Mouse (Mus musculus) thymus, adult 2 months (tissue): ENCODE results near the gene Slc7a5. TPM values are rescaled to one million over a fixed set of nuclear protein-coding genes. Genes with fewer than 3 reads are reported as not detected.

Experiments
- DNase-seq: peaks from one replicate; pipeline ENCODE4 v3.0.0; 2021
- H3K27ac ChIP-seq: fragments of 200-500 bp; 2 replicates; pipeline ENCODE4 v1.5.1; 2012; ENCODE audit warnings: low read length, control low read depth; ENCODE audit not compliant: control insufficient read depth, insufficient read depth
- H3K27me3 ChIP-seq: fragments of 200-500 bp; 2 replicates; pipeline ENCODE4 v1.6.1; 2012; ENCODE audit warnings: mild to moderate bottlenecking, low read length, moderate library complexity, mixed read lengths; ENCODE audit not compliant: control insufficient read depth, insufficient read depth
- H3K36me3 ChIP-seq: fragments of 200-500 bp; 2 replicates; pipeline ENCODE4 v1.6.1; 2012; ENCODE audit warnings: mild to moderate bottlenecking, low read length, moderate library complexity; ENCODE audit not compliant: control insufficient read depth, insufficient read depth
- H3K4me1 ChIP-seq: fragments of 200-500 bp; replicated peaks from 2 replicates; pipeline ENCODE4 v1.6.1; 2012; ENCODE audit warnings: low read length; ENCODE audit not compliant: control insufficient read depth, insufficient read depth
- H3K4me3 ChIP-seq: fragments of 200-500 bp; 2 replicates; pipeline ENCODE4 v1.5.1; 2012; ENCODE audit warnings: mild to moderate bottlenecking, low read length, control low read depth, moderate library complexity; ENCODE audit not compliant: control insufficient read depth, insufficient read depth
- CTCF ChIP-seq: fragments of 200-500 bp; IDR thresholded peaks from 2 replicates; pipeline ENCODE4 v1.5.1; 2012; ENCODE audit warnings: mild to moderate bottlenecking, control low read depth, low read length, moderate library complexity, borderline replicate concordance; ENCODE audit not compliant: control insufficient read depth, poor library complexity, insufficient read depth; ENCODE audit errors: extremely low read depth
- POLR2A ChIP-seq: fragments of 200-500 bp; IDR thresholded peaks from 2 replicates; pipeline ENCODE4 v1.6.1; 2012; ENCODE audit warnings: mild to moderate bottlenecking, low read length, control low read depth, moderate library complexity; ENCODE audit not compliant: control insufficient read depth, poor library complexity, insufficient read depth; ENCODE audit errors: extremely low read depth
- WGBS: fragments of 180-500 bp; shearing (Covaris S2); methylation state at CpG from one replicate; pipeline ENCODE4 v1.1.7; 2018; 5-methylcytosine and 5-hydroxymethylcytosine counted together
- polyA plus RNA-seq: library from polyadenylated mRNA; depleted of rRNA; stranded (reverse); fragments of >200 nt; gene quantifications from 2 replicates; pipeline ENCODE4 v1.2.3, GENCODE M21; 2012

Slc7a5 gene
- polyA plus RNA-seq, 1 experiment: 45.9 TPM

DNA sequence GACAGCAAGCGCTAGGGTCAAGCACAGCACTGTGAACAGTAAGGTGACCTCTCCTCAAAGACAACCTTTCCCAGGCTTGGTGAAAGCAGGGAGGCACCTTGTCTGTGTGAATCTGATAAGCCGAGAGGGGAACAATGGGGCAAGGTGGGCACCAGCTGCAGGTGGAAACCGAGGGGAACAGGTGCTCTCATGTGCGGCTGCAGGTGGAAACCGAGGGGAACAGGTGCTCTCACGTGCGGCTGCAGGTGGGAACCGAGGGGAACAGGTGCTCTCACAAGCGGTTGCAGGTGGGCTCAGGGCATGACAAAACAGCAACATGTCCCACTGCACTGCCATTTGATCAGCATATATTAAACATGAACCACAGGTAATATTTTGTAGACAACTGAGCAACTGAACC lies 10.3 kb downstream of the Slc7a5 start:
- Histone ChIP-seq H3K27me3 (no peaks in the 10 kb centered on the region), H3K4me3 (no peak overlapping the region), H3K4me1 (peaks cover 20% of the 10 kb centered on the region), H3K27ac (no peak overlapping the region), H3K36me3 (no peaks in the 10 kb centered on the region)
- WGBS: 93% methylated on average over 9 of the region's 9 CpGs
- no peak for TF ChIP-seq CTCF
- TF ChIP-seq POLR2A: no peak
- no peak for DNase-seq

DNA sequence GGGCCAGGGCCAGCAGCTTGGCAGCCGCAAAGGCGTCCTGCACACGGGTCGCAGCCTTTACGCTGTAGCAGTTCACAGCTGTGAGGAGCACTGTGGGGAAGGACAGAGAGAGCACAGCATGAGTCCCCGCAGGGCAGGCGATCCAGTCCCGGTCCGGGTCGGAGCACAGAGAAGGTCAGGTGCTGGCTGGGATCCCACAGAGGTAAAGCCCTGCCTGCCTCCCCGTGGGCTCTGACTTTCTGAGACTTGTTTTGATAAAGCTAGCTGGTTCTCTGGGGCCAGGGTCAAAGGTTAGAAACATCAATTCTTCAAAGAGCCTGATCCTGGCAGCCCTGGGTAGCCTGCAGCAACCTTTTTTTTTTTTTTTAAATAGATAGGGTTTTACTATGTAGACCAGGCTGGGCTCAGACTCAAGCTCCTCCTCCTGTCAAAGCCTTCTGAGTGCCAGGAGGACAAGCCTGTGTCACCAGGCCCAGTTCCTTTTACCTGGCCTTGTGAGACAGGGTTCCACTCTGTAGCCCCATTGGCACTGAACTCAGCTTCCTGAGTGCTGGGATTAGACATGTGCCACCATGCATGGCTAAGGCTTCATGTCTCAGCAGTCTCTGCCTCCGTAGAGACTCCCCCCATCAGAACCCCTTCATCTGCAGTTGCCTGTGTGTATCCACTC lies 10.9 kb downstream of the Slc7a5 start:
- H3K27ac ChIP-seq: no peak overlapping the region
- H3K27me3 ChIP-seq: no peaks in the 10 kb centered on the region
- H3K4me1 ChIP-seq: peaks cover 20% of the 10 kb centered on the region
- H3K4me3 ChIP-seq: no peak overlapping the region
- DNase-seq: no peak
- TF ChIP-seq POLR2A (no peak), CTCF (no peak)
- 97% methylated on average over 12 of the region's 12 CpGs for WGBS
- H3K36me3 ChIP-seq: no peaks in the 10 kb centered on the region

DNA sequence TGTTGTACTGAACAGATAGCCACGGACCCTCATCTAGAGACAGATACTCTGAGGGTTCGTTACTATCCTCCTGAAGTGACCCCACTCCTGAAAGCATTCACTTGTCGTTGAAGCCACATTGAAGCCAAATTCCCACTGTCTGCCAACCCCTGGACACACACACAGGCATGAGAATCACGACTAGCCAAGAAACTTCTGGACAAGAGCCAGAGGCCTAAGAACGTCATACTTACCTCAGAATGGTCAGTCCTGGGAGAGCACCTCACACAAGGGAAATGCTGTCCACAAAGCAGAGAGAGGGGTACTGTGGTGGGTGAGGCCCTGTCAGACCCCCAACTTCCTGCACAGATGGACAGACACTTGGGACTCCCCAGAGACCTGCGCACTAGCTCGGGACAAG lies 11.6 kb downstream of the Slc7a5 start:
- Histone ChIP-seq H3K4me1 (peaks cover 20% of the 10 kb centered on the region), H3K36me3 (no peaks in the 10 kb centered on the region)
- WGBS: 95% methylated on average over 7 of the region's 7 CpGs

DNA sequence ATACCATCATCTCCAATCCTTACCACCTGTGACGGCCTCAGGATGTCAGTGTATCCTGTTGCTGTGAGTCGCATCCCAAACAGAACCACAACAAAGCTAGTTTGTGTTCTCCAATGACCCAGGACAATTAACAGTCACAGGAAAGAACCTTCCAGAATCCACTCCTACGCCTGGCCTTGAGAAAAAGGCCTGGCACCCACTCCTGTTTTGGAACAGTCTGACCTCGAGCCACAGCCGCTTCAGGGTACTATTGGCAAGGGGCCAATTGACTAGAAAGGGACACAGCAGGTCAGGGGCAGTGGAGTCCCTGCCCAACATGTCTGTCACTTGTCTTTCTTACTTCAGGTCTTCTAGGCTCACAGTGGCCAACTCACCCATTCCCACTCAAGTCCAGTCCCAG lies 14.6 kb downstream of the Slc7a5 start:
- Histone ChIP-seq H3K36me3 (no peaks in the 10 kb centered on the region), H3K4me3 (no peak overlapping the region), H3K4me1 (peaks cover 3% of the 10 kb centered on the region; the same call in 1 of the 2 replicates), H3K27me3 (no peaks in the 10 kb centered on the region), H3K27ac (no peak overlapping the region)
- TF ChIP-seq POLR2A (no peak), CTCF (no peak)
- no peak for DNase-seq
- 82% methylated on average over 5 of the region's 5 CpGs for WGBS

More for the DNA sequence above, 11.6 kb downstream of the Slc7a5 start:
- TF ChIP-seq CTCF: no peak
- TF ChIP-seq POLR2A: no peak
- Histone ChIP-seq H3K4me3 (no peak overlapping the region), H3K27me3 (no peaks in the 10 kb centered on the region), H3K27ac (no peak overlapping the region)
- no peak for DNase-seq

DNA sequence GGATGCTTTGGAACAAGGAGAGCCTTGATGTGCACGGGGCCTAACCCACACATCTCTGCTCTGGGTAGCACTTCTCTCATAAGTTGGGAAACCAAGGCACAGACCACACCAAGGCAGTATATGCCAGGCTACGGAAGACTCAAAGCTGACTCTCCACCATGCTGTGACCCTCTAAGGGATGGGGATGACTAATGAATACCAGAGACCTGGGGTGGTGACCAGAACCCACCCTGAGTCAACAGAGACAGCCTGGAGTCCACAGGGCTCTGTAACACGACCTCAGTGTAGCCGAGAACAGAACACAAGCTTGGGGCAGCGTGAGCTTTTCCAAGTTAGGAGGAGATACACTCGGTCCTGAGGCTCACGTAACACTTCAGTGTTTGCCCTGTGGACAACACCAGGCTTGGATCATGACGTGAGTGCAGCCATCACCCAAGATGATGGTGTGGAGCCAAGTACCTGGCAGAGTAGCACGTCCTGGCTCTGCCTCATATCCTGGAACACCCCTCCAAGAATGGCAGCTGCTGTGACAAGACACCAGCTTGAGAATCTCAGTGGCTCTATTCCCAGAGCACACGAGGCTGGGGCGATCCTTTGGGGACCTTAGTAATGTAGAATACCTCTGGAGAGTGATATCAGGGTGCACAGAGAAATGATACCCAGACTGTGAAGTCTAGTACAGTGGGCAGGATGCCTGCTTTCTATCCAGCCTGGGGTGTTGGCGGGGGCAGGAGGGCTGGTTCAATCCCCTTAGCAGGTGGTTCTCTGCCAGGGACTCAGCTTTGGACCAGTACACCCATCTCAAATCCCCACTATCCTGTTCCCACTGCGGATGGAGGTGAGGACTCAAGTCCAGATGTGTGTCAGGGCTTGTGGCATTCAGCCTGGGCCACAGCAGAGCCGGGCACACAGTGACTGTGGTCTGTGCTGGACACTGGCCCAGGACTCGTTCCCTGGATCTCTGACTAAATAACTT lies 17.4 kb downstream of the Slc7a5 start:
- H3K27ac ChIP-seq: no peak overlapping the region
- H3K4me3 ChIP-seq: no peak overlapping the region
- DNase-seq: no peak
- no peak for TF ChIP-seq POLR2A
- TF ChIP-seq CTCF: no peak
- H3K4me1 ChIP-seq: no peaks in the 10 kb centered on the region
- 95% methylated on average over 15 of the region's 15 CpGs for WGBS
- peaks cover 9% of the 10 kb centered on the region; the same call in 1 of the 2 replicates for H3K36me3 ChIP-seq
- H3K27me3 ChIP-seq: no peaks in the 10 kb centered on the region

DNA sequence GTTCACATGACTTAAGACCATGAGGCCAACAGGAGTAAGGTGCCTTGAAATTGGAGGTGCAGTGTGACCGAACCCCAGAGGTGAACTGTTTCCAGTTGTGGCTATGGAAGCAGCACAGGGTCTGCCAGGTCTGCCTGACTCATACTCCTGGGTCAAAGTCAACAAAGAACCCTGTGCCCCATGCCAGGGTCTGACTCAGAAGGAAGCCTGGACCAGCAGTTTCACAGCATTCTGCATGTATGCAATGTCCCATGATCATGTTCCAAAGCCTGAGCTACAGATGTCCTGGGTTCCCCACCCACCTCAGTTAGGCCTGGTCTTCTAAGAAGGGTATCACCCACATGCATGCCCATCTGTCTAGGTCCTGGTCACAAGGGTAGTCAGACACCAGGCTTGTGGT lies 18.2 kb downstream of the Slc7a5 start:
- WGBS: 100% methylated on average over 1 of the region's 1 CpGs

DNA sequence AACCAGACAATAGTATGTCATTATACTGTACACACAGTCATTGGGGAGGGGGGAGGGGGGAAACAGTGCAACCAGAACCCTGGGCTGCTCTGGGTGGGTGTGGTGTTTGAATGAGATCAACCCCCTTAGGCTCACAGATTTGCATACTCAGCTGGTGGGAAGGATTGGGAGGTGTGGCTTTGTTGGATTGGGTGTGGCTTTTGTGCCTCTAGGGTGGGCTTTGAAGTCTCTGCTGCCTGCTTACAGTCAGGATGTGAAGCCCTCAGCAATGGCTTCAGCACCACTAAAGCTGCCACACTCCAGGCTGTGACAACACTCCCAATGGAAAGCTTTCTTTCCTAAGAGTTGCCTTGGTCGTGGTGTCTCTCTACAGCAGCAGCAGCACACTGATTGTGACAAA lies 19.9 kb downstream of the Slc7a5 start:
- H3K4me1 ChIP-seq: no peaks in the 10 kb centered on the region
- WGBS: 94% methylated on average over 1 of the region's 1 CpGs
- no peak for DNase-seq
- H3K36me3 ChIP-seq: peaks cover 19% of the 10 kb centered on the region; the same call in 1 of the 2 replicates
- no peak overlapping the region for H3K27ac ChIP-seq
- H3K27me3 ChIP-seq: no peaks in the 10 kb centered on the region
- no peak for TF ChIP-seq CTCF
- no peak for TF ChIP-seq POLR2A
- H3K4me3 ChIP-seq: no peak overlapping the region

More for the DNA sequence above, 18.2 kb downstream of the Slc7a5 start:
- TF ChIP-seq POLR2A: no peak
- TF ChIP-seq CTCF: no peak
- Histone ChIP-seq H3K27me3 (no peaks in the 10 kb centered on the region), H3K4me1 (no peaks in the 10 kb centered on the region), H3K36me3 (peaks cover 14% of the 10 kb centered on the region; the same call in 1 of the 2 replicates), H3K27ac (no peak overlapping the region), H3K4me3 (no peak overlapping the region)
- no peak for DNase-seq
